Mouse (Mus musculus) liver, embryonic 14.5 days (tissue): ENCODE data around the gene Mrap2.

ENCODE experiments used
- CTCF ChIP-seq: IDR thresholded peaks from 2 replicates; pipeline ENCODE4 v1.5.1; 2016; ENCODE audit warnings: antibody characterized with exemption, low read depth, control low read depth
- EP300 ChIP-seq: IDR thresholded peaks from 2 replicates; pipeline ENCODE4 v1.6.1; 2016; ENCODE audit warnings: antibody characterized with exemption, low read depth

DNA sequence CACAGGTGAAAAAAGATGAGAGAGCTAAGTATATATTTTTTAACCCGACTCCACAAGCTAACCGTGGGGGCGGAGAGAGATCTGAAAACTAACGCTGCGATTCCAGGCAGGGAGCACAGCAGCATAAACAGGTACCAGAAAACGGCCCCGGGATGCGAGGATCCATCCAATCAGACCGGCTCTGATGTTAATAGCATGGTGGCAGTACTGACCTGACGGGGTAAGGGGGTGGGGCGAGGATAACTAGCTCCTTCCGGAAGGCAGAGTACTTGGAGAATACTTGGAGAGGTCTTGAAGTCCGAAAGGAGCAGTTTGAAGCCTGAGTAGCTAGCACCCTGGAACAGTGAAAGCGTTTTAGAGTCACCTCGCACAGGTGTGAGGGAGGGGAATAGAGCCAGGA lies 1.1 kb downstream of the Mrap2 start:
- TF ChIP-seq CTCF, result no peak
- TF ChIP-seq EP300, result no peak
